Mouse (Mus musculus): ENCODE results near the gene Med29.

GRCm38 (mm10) chr7:28378066-28378690, 14.3 kb downstream of the Med29 start:
- TF ChIP-seq CTCF (IDR thresholded peaks at IDR 0.05; ENCODE audit: control insufficient read depth, insufficient read depth, insufficient replicate concordance, low read depth, low read length), result no peak
- peak; percentile 7; the same call in 1 of the 2 replicates for TF ChIP-seq POLR2A (IDR thresholded peaks at IDR 0.05; ENCODE audit: control insufficient read depth, low read depth, low read length)
